Mouse (Mus musculus): ENCODE data around the gene Cnppd1.

Cnppd1 gene

GRCm38 (mm10) chr1:75142301-75143261, at the start of gene Cnppd1, which contains the start of gene Retreg2:
Gene Cnppd1 (minus strand): TSS chr1:75142711.
Gene Retreg2 (plus strand): TSS chr1:75142778.
- DNase-seq, result peak; percentile 96

- DNase-seq, result peak; percentile 99
Measured at GRCm38 (mm10) chr1:75191622-75192402, 49.3 kb upstream of the Cnppd1 start, which contains the start of the genes Ankzf1 and Atg9a. Gene Ankzf1 (plus strand): TSS chr1:75192151. Gene Atg9a (minus strand): TSS chr1:75192196.

- DNase-seq, result peak; percentile 57
Measured at GRCm38 (mm10) chr1:75191258-75191621, 48.7 kb upstream of the Cnppd1 start.

GRCm38 (mm10) chr1:75190577-75190976, 48.1 kb upstream of the Cnppd1 start:
- peak; percentile 28 for DNase-seq

GRCm38 (mm10) chr1:75187914-75188483, 45.5 kb upstream of the Cnppd1 start:
- no peak for DNase-seq

- no peak for DNase-seq
Measured at GRCm38 (mm10) chr1:75187126-75187525, 44.6 kb upstream of the Cnppd1 start.

GRCm38 (mm10) chr1:75185495-75185894, 43.0 kb upstream of the Cnppd1 start:
- DNase-seq, result peak; percentile 46

GRCm38 (mm10) chr1:75182160-75182559, 39.6 kb upstream of the Cnppd1 start:
- DNase-seq, result no peak

- peak; percentile 44 for DNase-seq
Measured at GRCm38 (mm10) chr1:75181377-75181870, 38.9 kb upstream of the Cnppd1 start.

- peak; percentile 21 for DNase-seq
Measured at GRCm38 (mm10) chr1:75180741-75181140, 38.2 kb upstream of the Cnppd1 start.

GRCm38 (mm10) chr1:75180105-75180590, 37.6 kb upstream of the Cnppd1 start, which contains the start of gene Abcb6:
Gene Abcb6 (minus strand): TSS chr1:75180392.
- DNase-seq, result peak; percentile 86

GRCm38 (mm10) chr1:75179334-75180104, 37.0 kb upstream of the Cnppd1 start:
- DNase-seq, result peak; percentile 72

- DNase-seq, result peak; percentile 98
Measured at GRCm38 (mm10) chr1:75168472-75169464, 26.3 kb upstream of the Cnppd1 start, which contains the start of gene Zfand2b. Gene Zfand2b (plus strand): TSS chr1:75168646.

- peak; percentile 54 for DNase-seq
Measured at GRCm38 (mm10) chr1:75168093-75168471, 25.6 kb upstream of the Cnppd1 start.

GRCm38 (mm10) chr1:75160256-75160617, 17.7 kb upstream of the Cnppd1 start:
- DNase-seq, result no peak

- DNase-seq, result no peak
Measured at GRCm38 (mm10) chr1:75159540-75160255, 17.2 kb upstream of the Cnppd1 start.

GRCm38 (mm10) chr1:75158990-75159389, 16.5 kb upstream of the Cnppd1 start:
- DNase-seq, result no peak

- no peak for DNase-seq
Measured at GRCm38 (mm10) chr1:75155837-75156236, 13.3 kb upstream of the Cnppd1 start.

GRCm38 (mm10) chr1:75148727-75149126, 6.2 kb upstream of the Cnppd1 start:
- DNase-seq, result no peak
